Mouse (Mus musculus) megakaryocyte-erythroid progenitor cell, adult 5-6 weeks (primary cell): ENCODE measurements around the gene Pex5l. TPM values are rescaled to one million over a fixed set of nuclear protein-coding genes. Genes with fewer than 3 reads are reported as not detected.

Experiments used
- ATAC-seq: replicated peaks from 2 replicates; pipeline ENCODE4 v1.8.0; 2016; ENCODE audit warnings: mild to moderate bottlenecking, inconsistent platforms; ENCODE audit not compliant: severe bottlenecking, poor library complexity, low FRiP score, low TSS enrichment
- total RNA-seq, 2 experiments: library from RNA; stranded (forward) in 1 of 2; stranded (reverse) in 1 of 2; fragments of 200-1000, 215-1000 nt in 1 of 2; fragments of >200 nt in 1 of 2; fragmentation: Nextera tagmentation in 1 of 2; gene quantifications; 2 replicates each; pipeline ENCODE4 v1.2.3; 2014 to 2017

The Pex5l gene
- total RNA-seq, 2 experiments from 2014 or later = not detected

- no peak for ATAC-seq
These were observed 174.2 kb downstream of the Pex5l start for GRCm38 (mm10) chr3:32968671-32969425.

GRCm38 (mm10) chr3:32965528-32965927 is 177.5 kb downstream of the Pex5l start:
- ATAC-seq = no peak

DNA sequence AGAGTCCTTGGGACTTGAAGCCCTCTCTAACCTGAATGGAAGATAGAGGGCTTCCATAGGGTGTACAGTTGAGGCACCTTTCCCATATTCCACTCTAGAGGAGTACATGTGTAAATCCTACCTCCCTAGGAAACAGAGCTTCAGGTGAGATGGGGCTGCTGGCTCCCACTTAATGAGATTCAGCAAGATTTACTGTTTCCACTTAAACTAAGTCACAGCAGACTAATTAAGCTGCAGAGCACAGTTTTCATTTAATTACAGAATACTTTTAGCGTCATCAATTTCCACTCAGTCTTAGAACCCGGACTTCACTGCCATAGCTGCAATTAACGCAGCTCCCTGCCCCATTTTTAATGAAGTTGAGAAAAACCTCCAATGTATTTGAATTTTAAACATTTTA is 181.6 kb downstream of the Pex5l start:
- no peak for ATAC-seq

DNA sequence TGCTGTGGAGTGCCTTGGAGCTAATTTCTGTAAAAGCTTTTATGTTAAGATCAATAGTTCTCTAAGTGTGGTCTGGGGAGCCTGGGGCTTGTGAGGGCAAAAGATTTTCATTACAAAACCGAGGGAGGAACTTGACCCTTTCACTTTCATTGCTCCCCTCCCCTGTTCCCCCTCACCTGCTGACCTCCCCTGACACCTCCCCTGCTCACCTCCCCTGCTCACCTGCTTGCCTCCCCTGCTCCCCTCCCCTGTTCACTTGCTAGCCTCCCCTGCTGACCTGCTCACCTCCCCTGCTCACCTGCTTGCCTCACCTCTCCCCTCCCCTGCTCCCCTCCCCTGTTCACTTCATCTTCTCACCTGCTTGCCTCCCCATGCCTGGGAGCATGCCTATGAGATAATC is 191.7 kb downstream of the Pex5l start:
- ATAC-seq = no peak

- no peak for ATAC-seq
These were observed 195.6 kb downstream of the Pex5l start for GRCm38 (mm10) chr3:32947486-32947885.

DNA sequence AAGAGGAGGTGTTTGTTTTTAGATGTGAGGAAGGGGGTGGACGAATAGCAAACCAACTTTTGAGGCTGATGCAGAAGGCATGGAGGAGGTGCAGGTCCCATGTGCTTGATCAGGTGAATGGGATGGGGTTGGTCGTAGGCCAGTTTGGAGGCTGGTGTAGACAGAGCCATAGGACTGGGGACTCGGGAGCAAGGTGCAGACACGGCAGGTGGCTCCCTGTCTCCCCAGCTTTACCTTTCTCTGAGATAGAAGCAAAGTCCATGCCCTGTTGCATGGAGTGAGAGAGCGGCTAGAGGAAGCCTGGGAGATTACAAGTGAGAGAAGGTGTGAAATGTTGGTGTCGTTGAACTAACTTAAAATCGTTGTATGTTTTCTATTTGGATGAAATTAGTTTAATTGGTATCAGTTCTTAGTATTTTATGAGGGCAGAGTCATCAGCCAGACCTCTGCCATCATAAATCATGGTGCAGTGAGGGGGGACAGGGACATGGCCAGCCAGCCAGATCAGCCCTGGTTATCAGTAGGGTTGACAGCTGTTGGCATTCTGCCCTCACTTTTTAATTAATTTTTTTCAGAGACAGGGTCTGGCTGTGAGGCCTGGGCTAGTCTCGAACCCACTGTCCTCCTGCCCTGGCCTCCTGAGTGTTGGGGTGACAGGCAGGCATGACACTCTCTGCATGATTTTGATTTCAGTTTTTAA is 203.1 kb downstream of the Pex5l start:
- ATAC-seq = no peak

DNA sequence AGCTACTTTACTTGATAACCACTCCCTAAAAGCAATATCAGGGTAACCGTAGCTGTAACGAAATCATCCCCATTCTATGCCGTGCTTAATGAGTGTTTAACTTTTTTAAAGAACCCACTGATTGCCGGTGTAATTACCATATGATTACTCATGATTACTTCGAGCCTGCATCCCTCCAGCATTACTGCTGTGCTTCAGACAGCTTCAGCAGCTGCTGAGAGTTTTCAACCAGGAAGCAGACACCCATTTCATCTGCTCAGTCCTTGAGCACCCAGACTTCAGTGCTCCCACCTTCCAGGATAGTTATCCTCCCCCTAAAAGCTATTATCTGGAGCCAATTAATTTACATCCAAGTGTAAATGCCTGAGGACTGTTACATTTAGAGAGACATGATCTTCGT is 218.9 kb downstream of the Pex5l start:
- ATAC-seq = no peak

GRCm38 (mm10) chr3:32910071-32910551 is 232.9 kb downstream of the Pex5l start:
- ATAC-seq = no peak

DNA sequence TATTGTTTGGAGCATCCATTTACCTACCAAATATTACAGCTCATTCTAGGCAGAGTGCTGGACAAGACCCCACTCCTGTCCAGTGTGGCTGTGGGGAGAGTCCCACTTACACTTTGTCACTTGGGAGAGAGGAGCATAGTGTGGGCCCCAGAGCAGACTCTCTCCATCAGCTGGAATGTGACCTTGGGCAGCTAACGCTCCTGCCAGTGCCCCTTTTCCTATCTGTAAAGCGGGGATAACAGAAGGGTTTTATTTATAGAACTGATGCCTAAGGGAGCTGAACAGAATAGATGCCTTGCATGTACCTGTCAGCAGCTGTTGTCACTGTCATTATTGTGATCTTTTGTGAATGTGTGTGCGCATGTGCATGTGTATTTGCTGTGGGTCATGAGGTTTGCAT is 234.6 kb downstream of the Pex5l start:
- ATAC-seq = no peak

DNA sequence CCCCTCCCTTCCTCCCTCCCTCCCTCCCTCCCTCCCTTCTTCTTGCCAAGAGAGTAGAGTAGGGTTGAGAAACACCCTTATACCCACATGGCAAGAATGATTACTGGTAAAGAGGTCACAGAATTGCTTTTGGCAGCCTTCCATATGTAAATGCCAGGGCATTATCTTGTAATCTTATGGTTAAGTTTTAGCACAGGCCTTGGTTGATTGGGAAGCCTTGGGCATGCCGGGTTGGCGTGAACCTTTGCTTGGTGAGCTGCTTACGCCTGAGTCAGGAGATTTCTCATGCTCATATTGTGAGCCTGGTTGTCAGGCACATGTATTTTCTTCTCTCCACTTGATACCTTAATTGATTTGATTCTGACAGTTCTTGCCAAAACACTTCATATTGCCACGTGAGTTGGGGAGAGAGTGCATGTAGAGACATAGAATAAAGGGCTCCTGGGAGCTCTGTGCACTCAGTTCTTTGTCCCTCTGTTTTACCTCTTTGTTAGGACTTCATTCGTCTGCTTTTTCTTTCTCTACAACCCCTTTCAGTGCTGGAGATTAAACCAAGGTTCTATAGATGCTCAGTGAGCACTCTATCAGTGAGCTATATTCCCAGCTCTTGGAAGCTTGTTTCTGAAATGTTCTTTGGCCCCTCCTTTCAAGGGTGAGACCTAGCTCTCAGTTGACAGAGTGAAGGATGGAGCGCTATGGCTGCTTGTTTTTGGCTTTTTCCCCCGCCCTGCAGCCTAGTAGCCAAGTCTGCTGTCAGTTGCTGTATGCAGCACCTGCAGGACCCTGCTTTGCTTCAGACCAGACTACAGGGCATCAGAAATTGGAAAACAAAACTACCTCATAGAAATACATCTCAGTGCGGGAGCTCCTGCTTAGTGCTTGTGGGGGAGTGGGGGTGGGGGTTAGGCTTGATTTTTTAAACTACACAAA is 236.9 kb downstream of the Pex5l start:
- ATAC-seq = no peak

DNA sequence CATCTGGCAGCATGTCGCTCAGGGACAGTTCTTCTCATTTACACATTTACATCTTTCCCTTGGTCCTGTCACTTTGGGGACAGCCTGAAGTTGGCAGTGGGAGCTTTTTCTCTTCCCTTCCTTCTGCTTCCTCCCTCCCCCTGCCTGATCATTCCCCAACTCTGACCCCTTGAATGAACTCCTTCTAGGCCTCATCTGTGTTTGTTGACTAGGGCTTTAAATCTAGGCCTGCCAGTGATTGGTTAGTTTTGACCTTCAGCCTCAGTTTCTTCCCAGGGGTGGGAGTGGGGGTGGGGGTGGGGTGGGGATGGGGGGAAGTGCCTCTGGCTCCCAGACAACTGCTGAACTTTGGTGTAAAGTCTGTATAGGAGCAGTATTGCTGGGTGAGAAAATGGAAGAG is 238.4 kb downstream of the Pex5l start:
- ATAC-seq = no peak

GRCm38 (mm10) chr3:32903462-32903861 is 239.6 kb downstream of the Pex5l start:
- no peak for ATAC-seq
